Mouse (Mus musculus) olfactory bulb, adult 2 months (tissue): ENCODE data around the gene Mok.

Source experiments
- CTCF ChIP-seq: fragments of 200-500 bp; IDR thresholded peaks from 2 replicates; pipeline ENCODE4 v1.5.1; 2012; ENCODE audit warnings: low read depth, mild to moderate bottlenecking, low read length, moderate library complexity; ENCODE audit not compliant: insufficient read depth
- POLR2A ChIP-seq: fragments of 200-500 bp; IDR thresholded peaks from 2 replicates; pipeline ENCODE4 v1.6.1; 2012; ENCODE audit warnings: mild to moderate bottlenecking, low read depth, low read length, moderate library complexity; ENCODE audit not compliant: insufficient read depth

DNA sequence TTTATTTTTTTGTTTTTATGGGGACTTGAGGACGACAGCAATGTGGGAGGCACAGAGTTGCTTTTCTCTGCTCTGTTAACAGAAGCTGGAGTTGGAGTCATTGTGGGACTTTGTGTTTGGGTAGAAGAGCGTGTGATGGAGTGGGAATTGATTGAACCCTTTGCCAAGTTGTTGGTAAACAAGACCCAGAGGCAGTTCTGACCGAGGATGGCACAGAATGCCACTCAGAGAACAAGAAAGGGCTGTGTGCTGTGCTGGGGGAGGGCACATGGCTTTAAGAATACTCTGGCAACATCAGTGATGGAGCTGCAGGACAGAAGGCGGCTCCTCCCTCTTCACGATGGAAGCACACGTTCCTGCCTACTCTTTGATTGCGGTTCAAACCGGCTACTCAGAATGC, 59.6 kb downstream of the Mok start:
- no peak for TF ChIP-seq CTCF
- no peak for TF ChIP-seq POLR2A
